Mouse (Mus musculus) c-Kit-positive CD71-positive TER-119-positive erythroid progenitor cells, embryonic 14.5 days (primary cell): ENCODE data around the gene Creb3.
"Not testable (repeated sequence)": the region's sequence is repeated elsewhere in the genome, so short reads cannot be mapped to it uniquely, and the experiment has no call there.

Source experiments
- DNase-seq: peaks from one replicate; pipeline ENCODE4 v3.0.0-alpha.2; 2013; ENCODE audit warnings: low spot score

Gene Creb3

GRCm38 (mm10) chr4:43583421-43583820 lies 21.3 kb downstream of the Creb3 start:
- no peak for DNase-seq

- DNase-seq, result no peak
These were observed 22.6 kb downstream of the Creb3 start, which contains the start of gene Msmp for GRCm38 (mm10) chr4:43584444-43585416. Msmp (minus strand) TSS chr4:43584494.

DNA sequence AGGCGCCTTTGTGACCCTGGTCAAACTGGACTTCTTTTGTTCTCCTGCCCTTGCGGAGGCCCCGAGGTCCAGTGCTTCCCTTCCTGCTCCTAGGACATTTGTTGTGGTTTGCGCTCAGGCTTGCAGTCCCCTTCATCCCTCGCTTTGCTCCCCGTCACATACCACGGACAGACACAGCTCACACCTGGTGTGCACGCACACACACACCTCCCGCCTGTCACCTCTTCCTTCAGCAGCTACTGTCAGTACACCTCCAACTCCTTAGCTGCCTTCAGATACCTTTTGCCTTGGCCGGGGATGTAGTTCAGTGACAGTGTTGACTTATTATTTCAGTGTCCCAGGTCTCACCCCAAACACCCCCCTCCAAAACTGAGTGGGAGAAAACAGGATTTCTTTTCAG lies 23.6 kb downstream of the Creb3 start:
- DNase-seq, result no peak

- DNase-seq, result no peak
These were observed 24.3 kb downstream of the Creb3 start for GRCm38 (mm10) chr4:43586411-43586810.

GRCm38 (mm10) chr4:43587681-43588080 lies 25.5 kb downstream of the Creb3 start:
- DNase-seq, result no peak

DNA sequence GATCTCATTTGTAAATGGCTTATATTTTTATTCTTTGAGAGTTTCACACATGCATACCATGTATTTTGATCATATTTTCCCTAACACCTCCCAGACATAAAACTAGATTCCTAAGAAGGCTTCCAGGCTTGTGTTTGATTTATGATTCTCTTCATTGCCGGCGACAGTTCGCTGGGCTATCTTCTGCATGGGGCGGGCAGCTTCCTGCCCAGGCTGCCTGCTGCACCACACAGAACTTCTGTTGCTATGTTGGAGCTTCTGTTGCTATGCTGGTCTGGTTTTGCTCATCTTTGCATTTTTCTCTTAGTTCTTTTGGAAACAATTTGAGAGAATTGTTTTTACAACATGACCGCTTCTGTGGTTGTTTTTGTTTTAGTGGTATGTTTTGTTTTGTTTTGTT lies 29.4 kb downstream of the Creb3 start:
- no peak for DNase-seq

GRCm38 (mm10) chr4:43591961-43592360 lies 29.8 kb downstream of the Creb3 start:
- no peak for DNase-seq

- no peak for DNase-seq
These were observed 31.3 kb downstream of the Creb3 start for GRCm38 (mm10) chr4:43593453-43593852.

DNA sequence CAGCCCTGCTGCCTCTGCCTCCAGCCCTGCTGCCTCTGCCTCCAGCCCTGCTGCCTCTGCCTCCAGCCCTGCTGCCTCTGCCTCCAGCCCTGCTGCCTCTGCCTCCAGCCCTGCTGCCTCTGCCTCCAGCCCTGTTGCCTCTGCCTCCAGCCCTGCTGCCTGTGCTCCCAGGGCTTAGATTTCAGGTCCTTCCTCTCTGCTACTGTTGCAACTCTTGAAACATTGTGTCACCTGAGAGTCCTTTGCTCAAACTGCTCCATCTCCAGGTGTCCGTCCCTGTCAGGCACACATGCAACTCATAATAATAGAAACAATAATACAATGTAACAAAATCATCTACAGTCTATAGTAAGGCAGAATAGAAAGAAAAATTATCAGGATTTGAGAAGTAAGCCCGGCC lies 34.5 kb downstream of the Creb3 start:
- not testable (repeated sequence) for DNase-seq

GRCm38 (mm10) chr4:43598200-43598599 lies 36.1 kb downstream of the Creb3 start:
- DNase-seq, result peak; percentile 81

- no peak for DNase-seq
These were observed 36.7 kb downstream of the Creb3 start for GRCm38 (mm10) chr4:43598650-43599380.

GRCm38 (mm10) chr4:43600195-43600934 lies 38.2 kb downstream of the Creb3 start:
- peak; percentile 49 for DNase-seq

GRCm38 (mm10) chr4:43604099-43604498 lies 42.0 kb downstream of the Creb3 start:
- DNase-seq, result no peak

DNA sequence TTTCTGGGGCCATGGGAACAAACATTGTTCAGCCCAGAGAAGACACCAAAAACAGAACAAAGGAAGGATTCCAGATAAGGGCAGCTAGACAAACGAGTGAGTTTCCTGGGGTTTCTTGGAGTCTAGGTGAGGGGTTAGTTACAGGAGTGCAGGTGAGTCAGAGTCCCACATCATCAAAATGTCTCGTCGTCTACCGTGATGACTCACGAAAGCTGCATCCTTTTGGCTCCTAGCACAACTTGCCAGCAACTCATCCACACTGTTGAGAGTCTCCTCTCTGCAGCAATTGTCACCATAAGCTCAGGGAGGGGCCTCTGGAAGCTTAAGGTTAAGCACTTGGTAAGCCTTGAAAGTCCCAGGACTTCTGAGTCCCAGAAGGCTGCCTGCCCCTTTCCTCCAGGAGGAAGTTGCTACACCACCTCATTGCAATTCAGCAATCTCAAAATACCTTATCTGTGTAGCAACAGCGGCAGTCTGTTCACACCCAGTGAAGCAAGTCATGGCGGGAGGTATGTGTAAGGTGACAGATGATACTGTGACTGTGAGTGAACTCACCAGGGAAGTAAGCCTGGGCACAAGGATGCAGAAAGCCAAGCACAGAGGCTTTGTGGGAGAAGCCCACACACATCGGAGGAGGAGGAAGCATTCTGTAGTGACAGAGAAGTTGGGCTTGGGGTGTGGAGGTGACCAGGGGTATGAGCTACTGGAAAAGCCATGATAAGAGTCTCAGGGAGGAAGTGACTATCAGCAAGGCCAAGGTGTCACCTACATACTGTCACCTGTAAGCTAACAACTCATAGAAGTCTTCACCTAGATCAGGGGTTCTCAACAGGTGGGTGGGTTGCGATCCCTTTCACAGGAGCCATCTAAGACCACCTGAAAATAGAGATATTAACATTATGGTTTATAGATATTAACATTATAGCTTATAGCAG lies 42.9 kb downstream of the Creb3 start:
- DNase-seq, result peak; percentile 78

- DNase-seq, result no peak
These were observed 50.4 kb downstream of the Creb3 start for GRCm38 (mm10) chr4:43612534-43612933.

DNA sequence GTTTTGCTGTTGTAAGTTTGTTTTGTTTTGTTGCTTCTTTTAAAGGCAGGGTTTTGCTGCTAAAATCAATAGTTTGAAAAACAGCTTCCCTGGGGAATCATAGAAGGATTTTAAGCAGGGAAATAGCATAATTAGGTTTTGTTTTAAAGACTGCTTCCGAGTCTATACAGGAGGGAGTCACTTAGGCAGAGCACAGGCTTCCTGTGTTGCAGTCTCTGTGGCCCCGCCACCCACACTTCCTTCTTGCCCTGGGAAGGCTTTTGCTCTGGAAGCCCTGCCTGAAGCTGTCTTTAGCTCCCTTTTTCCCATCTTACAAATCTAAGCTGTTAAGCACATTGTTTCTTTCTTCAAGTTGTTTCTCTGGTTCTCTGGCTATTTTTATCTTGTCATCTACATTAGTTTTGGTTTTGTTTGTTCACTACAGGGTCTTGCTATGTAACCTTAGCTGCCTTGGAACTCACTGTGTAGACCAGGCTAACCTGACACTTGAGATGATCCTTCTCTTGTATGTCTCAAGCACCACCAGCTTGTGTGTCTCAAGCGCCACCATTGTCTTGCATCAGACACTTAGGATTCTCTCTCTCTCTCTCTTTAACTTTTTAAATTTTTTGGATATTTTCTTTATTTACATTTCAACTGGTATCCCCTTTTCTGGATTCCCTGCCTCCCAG lies 51.1 kb downstream of the Creb3 start:
- DNase-seq, result no peak
